Mouse (Mus musculus) heart, adult 2 months (tissue): ENCODE data around the gene Mief1. TPM values are rescaled to one million over a fixed set of nuclear protein-coding genes. Genes with fewer than 3 reads are reported as not detected.

Experiments used
- DNase-seq, 2 experiments: peaks; one replicate each; pipeline ENCODE4 v3.0.0; 2021
- H3K27ac ChIP-seq: fragments of 200-600 bp; 2 replicates; pipeline ENCODE4 v1.8.1; 2022
- H3K27me3 ChIP-seq: fragments of 200-500 bp; 2 replicates; pipeline ENCODE4 v1.6.1; 2012; ENCODE audit warnings: mild to moderate bottlenecking, low read length, inconsistent platforms, mixed read lengths; ENCODE audit not compliant: control insufficient read depth, insufficient read depth
- H3K36me3 ChIP-seq: fragments of 200-500 bp; 2 replicates; pipeline ENCODE4 v1.6.1; 2012; ENCODE audit warnings: low read length, inconsistent platforms; ENCODE audit not compliant: control insufficient read depth, insufficient read depth
- H3K4me1 ChIP-seq: fragments of 200-500 bp; 2 replicates; pipeline ENCODE4 v1.6.1; 2011; ENCODE audit warnings: low read length; ENCODE audit not compliant: control insufficient read depth, insufficient read depth
- H3K4me3 ChIP-seq: fragments of 200-600 bp; 2 replicates; pipeline ENCODE4 v1.8.1; 2022
- H3K79me2 ChIP-seq: fragments of 200-500 bp; replicated peaks from 2 replicates; pipeline ENCODE4 v1.6.1; 2012; ENCODE audit warnings: mild to moderate bottlenecking, inconsistent platforms, low read length, moderate library complexity, mixed read lengths; ENCODE audit not compliant: control insufficient read depth, insufficient read depth
- H3K9ac ChIP-seq: fragments of 200-500 bp; 2 replicates; pipeline ENCODE4 v1.6.1; 2012; ENCODE audit warnings: low read depth, mild to moderate bottlenecking, control low read depth, inconsistent platforms, low read length, mixed read lengths
- CTCF ChIP-seq: fragments of 200-600 bp; IDR thresholded peaks from 2 replicates; pipeline ENCODE4 v1.8.1; 2022; ENCODE audit warnings: antibody characterized with exemption, mild to moderate bottlenecking, moderate library complexity
- EP300 ChIP-seq: fragments of 200-500 bp; IDR thresholded peaks from 2 replicates; pipeline ENCODE4 v1.6.1; 2011; ENCODE audit warnings: low read depth, low read length, control low read depth; ENCODE audit not compliant: insufficient read depth
- POLR2A ChIP-seq: fragments of 200-500 bp; IDR thresholded peaks from 2 replicates; pipeline ENCODE4 v1.6.1; 2011; ENCODE audit warnings: mild to moderate bottlenecking, low read depth, low read length, control low read depth; ENCODE audit not compliant: insufficient read depth
- whole genome bisulfite sequencing: fragments of 180-500 bp; shearing (Covaris S2); methylation state at CpG from one replicate; pipeline ENCODE4 v1.1.7; 2018; 5-methylcytosine and 5-hydroxymethylcytosine counted together
- intact Hi-C: fragments of 180-260 bp; cut with DNase I; formaldehyde crosslinking; loops from one replicate; pipeline ENCODE4 v1.15.1; 2025
- polyA plus RNA-seq: library from polyadenylated mRNA; depleted of rRNA; stranded (reverse); fragments of >200 nt; gene quantifications from 2 replicates; pipeline ENCODE4 v1.2.3, GENCODE M21; 2012
- total RNA-seq, 2 experiments: library from RNA; stranded (reverse); gene quantifications; 2 replicates each; pipeline ENCODE4 v1.2.3; 2021

Mief1 gene
- total and polyA plus RNA-seq, 3 experiments, result 12.2 to 29.5 (median 27.0) TPM

GRCm38 (mm10) chr15:80253530-80253929 lies 19.7 kb downstream of the Mief1 start:
- Histone ChIP-seq H3K4me1 (peaks cover 14% of the 10 kb centered on the region), H3K27ac (peak overlapping the region; percentile 99; the same call in 1 of the 2 replicates), H3K9ac (no peak overlapping the region), H3K27me3 (no peaks in the 10 kb centered on the region), H3K36me3 (peaks cover 20% of the 10 kb centered on the region), H3K79me2 (no peaks in the 10 kb centered on the region), H3K4me3 (no peak overlapping the region)
- TF ChIP-seq EP300 (no peak), POLR2A (no peak), CTCF (no peak)
- intact Hi-C loops, result loop anchor here (10.0 kb wide), 2 partner anchors 309 to 941 kb away; partner anchors contain the start of gene Mrtfa
- DNase-seq, result no peak
- 52% methylated on average over 2 of the region's 2 CpGs for WGBS

- Histone ChIP-seq H3K27ac (peak overlapping the region; percentile 99), H3K27me3 (no peaks in the 10 kb centered on the region), H3K79me2 (no peaks in the 10 kb centered on the region), H3K9ac (peak overlapping the region; percentile 58), H3K4me3 (peak overlapping the region; percentile 100), H3K4me1 (peaks cover 16% of the 10 kb centered on the region), H3K36me3 (peaks cover 19% of the 10 kb centered on the region)
- 34% methylated on average over 6 of the region's 6 CpGs for WGBS
- TF ChIP-seq EP300, result no peak
- intact Hi-C loops, result loop anchor here (10.0 kb wide), 2 partner anchors 309 to 941 kb away; partner anchors contain the start of gene Mrtfa
- no peak for DNase-seq
Observed at GRCm38 (mm10) chr15:80254207-80254606, 20.4 kb downstream of the Mief1 start.

- Histone ChIP-seq H3K4me3 (peak within 1 kb of the TSS; percentile 100), H3K27me3 (no peaks in the 10 kb centered on the region), H3K36me3 (peaks cover 19% of the 10 kb centered on the region), H3K79me2 (no peaks in the 10 kb centered on the region), H3K27ac (peak within 1 kb of the TSS; percentile 99), H3K4me1 (peaks cover 16% of the 10 kb centered on the region), H3K9ac (peak within 1 kb of the TSS; percentile 98)
- intact Hi-C loops, result loop anchor here (1.0 to 10.0 kb wide), 3 partner anchors 21 to 940 kb away; partner anchors contain the start of genes Mief1 and Mrtfa
- TF ChIP-seq POLR2A (peak; percentile 100), EP300 (peak; percentile 94), CTCF (no peak)
- WGBS, result under 1% methylated on average over 59 of the region's 62 CpGs
- peak; percentile 97 to 98 for DNase-seq
Observed at GRCm38 (mm10) chr15:80254847-80255645, 21.2 kb downstream of the Mief1 start, which contains the start of gene Atf4. Gene Atf4 (plus strand): TSS chr15:80255184.

GRCm38 (mm10) chr15:80255646-80256121 lies 21.9 kb downstream of the Mief1 start:
- DNase-seq, result peak; percentile 85 to 87
- H3K36me3 ChIP-seq, result peaks cover 19% of the 10 kb centered on the region
- H3K79me2 ChIP-seq, result no peaks in the 10 kb centered on the region
- H3K9ac ChIP-seq, result peak overlapping the region; percentile 98
- H3K4me3 ChIP-seq, result peak overlapping the region; percentile 100
- under 1% methylated on average over 51 of the region's 51 CpGs for WGBS
- H3K27me3 ChIP-seq, result no peaks in the 10 kb centered on the region
- no peak for TF ChIP-seq EP300
- peak; percentile 23; the same call in 1 of the 2 replicates for TF ChIP-seq CTCF
- peak overlapping the region; percentile 99 for H3K27ac ChIP-seq
- intact Hi-C loops, result loop anchor here (1.0 to 10.0 kb wide), 3 partner anchors 21 to 939 kb away; partner anchors contain the start of genes Mief1 and Mrtfa
- H3K4me1 ChIP-seq, result peaks cover 16% of the 10 kb centered on the region

- intact Hi-C loops, result loop anchor here (10.0 kb wide), 2 partner anchors 311 to 939 kb away; partner anchors contain the start of gene Mrtfa
- WGBS, result 1% methylated on average over 16 of the region's 16 CpGs
- Histone ChIP-seq H3K36me3 (peaks cover 19% of the 10 kb centered on the region), H3K27me3 (no peaks in the 10 kb centered on the region), H3K4me1 (peaks cover 14% of the 10 kb centered on the region), H3K27ac (peak overlapping the region; percentile 99), H3K9ac (peak overlapping the region; percentile 83), H3K4me3 (peak overlapping the region; percentile 100), H3K79me2 (no peaks in the 10 kb centered on the region)
- DNase-seq, result no peak
- TF ChIP-seq EP300 (no peak), POLR2A (no peak; the same call in 1 of the 2 replicates), CTCF (no peak)
Observed at GRCm38 (mm10) chr15:80256242-80256641, 22.4 kb downstream of the Mief1 start.
